Mouse (Mus musculus) hindbrain, embryonic 11.5 days (tissue): ENCODE measurements around the gene Dclk1. TPM values are rescaled to one million over a fixed set of nuclear protein-coding genes. Genes with fewer than 3 reads are reported as not detected.

ENCODE experiments used
- ATAC-seq: fragments of 200-750 bp; cut with Nextera tagmentation; 2 replicates; pipeline ENCODE4 v1.8.0; 2017; ENCODE audit warnings: mild to moderate bottlenecking, moderate TSS enrichment, moderate library complexity; ENCODE audit not compliant: low FRiP score
- DNase-seq: peaks from one replicate; pipeline ENCODE4 v3.0.0-alpha.2; 2015; ENCODE audit warnings: low spot score
- H3K27ac ChIP-seq: fragments of 300-500 bp; sonication (generic); 2 replicates; pipeline ENCODE4 v1.5.1; 2014; ENCODE audit warnings: mild to moderate bottlenecking, low read depth, low read length
- H3K27me3 ChIP-seq: fragments of 300-500 bp; sonication (generic); 2 replicates; pipeline ENCODE4 v1.6.1; 2014; ENCODE audit warnings: mild to moderate bottlenecking, low read length, moderate library complexity, mixed read lengths; ENCODE audit not compliant: control insufficient read depth, insufficient read depth
- H3K36me3 ChIP-seq: fragments of 300-500 bp; sonication (generic); 2 replicates; pipeline ENCODE4 v1.6.1; 2014; ENCODE audit warnings: mild to moderate bottlenecking, low read length, moderate library complexity, mixed read lengths; ENCODE audit not compliant: control insufficient read depth, insufficient read depth
- H3K4me1 ChIP-seq: fragments of 300-500 bp; sonication (generic); replicated peaks from 2 replicates; pipeline ENCODE4 v1.6.1; 2014; ENCODE audit warnings: low read length, mixed read lengths; ENCODE audit not compliant: control insufficient read depth, insufficient read depth
- H3K4me2 ChIP-seq: fragments of 300-500 bp; sonication (generic); replicated peaks from 2 replicates; pipeline ENCODE4 v1.6.1; 2014; ENCODE audit warnings: mild to moderate bottlenecking, low read depth, low read length
- H3K4me3 ChIP-seq: fragments of 300-500 bp; sonication (generic); 2 replicates; pipeline ENCODE4 v1.5.1; 2014; ENCODE audit warnings: low read depth, low read length
- H3K9ac ChIP-seq: fragments of 300-500 bp; sonication (generic); 2 replicates; pipeline ENCODE4 v1.6.1; 2014; ENCODE audit warnings: low read depth, low read length
- H3K9me3 ChIP-seq: fragments of 300-500 bp; sonication (generic); 2 replicates; pipeline ENCODE4 v1.6.1; 2016; ENCODE audit warnings: low read length; ENCODE audit not compliant: control insufficient read depth
- WGBS: fragments of 180-500 bp; shearing (Covaris S2); extraction: QIAGEN DNeasy Blood & Tissue Kit; methylation state at CpG from one replicate; pipeline ENCODE4 v1.1.7; 2014; 5-methylcytosine and 5-hydroxymethylcytosine counted together
- polyA plus RNA-seq: library from polyadenylated mRNA; unstranded; fragments of >200 nt; fragmentation: Nextera tagmentation; extraction: Ambion mirVana; gene quantifications from 2 replicates; pipeline ENCODE4 v1.2.1, GENCODE M21; 2014

The Dclk1 gene
- polyA plus RNA-seq, 1 experiment from 2014 or later = 94.8 TPM

DNA sequence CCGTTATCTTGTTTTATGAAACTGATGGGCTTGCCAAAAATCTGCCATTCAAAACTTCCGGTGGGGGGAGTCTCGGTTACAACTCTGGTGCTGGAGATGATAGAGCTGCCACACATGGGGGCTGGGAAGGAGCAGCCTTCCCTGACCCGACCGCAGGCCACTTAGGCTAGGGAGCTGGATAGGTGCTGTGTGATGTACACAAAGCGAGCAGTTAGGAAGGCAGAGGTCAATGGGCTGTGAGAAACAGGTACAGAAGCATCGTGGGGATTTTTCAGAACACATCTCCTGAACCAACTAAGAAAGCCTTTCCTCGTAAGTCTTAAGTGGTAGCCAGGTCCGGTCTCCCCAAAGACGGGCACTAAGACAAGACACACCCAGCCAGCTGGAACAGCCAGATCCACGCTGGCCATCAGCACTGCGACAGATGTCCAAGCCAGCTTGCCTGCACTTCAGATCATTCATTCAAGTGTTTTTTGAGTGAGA lies 297.7 kb downstream of the Dclk1 start:
- H3K9me3 ChIP-seq = no peaks in the 10 kb centered on the region
- ATAC-seq = no peak
- no peak overlapping the region for H3K4me3 ChIP-seq
- no peak for DNase-seq
- no peak overlapping the region for H3K9ac ChIP-seq
- H3K36me3 ChIP-seq = no peaks in the 10 kb centered on the region
- 0 out of 2 replicates have a peak, but pooled peaks cover 2% of the 10 kb centered on the region for H3K4me1 ChIP-seq
- no peaks in the 10 kb centered on the region for H3K27me3 ChIP-seq
- H3K4me2 ChIP-seq = no peak overlapping the region
- no peak overlapping the region for H3K27ac ChIP-seq
- WGBS = 83% methylated on average over 12 of the region's 12 CpGs

DNA sequence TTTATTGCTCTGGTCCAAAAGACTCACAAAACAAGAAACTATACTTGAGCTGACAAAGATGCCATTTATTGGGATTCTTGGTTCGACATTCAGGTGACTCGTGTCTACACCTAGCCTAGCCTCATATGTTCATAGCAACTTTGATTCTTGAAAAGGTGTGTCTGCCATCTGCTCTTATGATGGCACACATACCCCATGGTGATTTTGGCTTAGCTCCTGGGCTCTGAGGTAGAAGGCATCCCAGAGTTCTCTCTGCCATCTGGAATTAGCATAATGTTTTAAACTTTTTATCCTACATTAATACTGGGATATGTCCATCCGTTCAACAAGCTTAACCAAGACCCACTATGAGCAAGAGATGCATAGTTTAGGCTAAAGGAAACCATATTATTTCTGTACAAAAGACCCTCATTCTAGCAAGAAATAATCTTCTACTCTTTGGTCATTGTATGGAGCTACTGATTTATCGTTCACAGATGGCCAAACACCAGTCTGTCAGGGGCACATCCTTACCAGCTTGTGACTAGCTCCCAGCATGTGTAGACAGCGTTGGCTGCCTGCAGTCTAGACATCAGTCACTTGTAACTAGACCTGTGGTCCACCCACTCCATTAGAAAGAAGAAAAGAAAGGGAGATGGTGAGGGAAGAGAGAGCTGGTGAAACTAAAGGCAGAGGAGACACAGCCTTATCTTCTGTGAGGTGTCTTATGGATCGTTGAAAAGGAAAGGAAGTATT lies 298.4 kb downstream of the Dclk1 start:
- no peaks in the 10 kb centered on the region for H3K9me3 ChIP-seq
- no peak overlapping the region for H3K27ac ChIP-seq
- no peak for ATAC-seq
- no peak overlapping the region for H3K4me3 ChIP-seq
- H3K36me3 ChIP-seq = no peaks in the 10 kb centered on the region
- H3K4me1 ChIP-seq = 0 out of 2 replicates have a peak, but pooled peaks cover 2% of the 10 kb centered on the region
- 96% methylated on average over 6 of the region's 6 CpGs for WGBS
- DNase-seq = no peak
- no peak overlapping the region for H3K4me2 ChIP-seq
- no peak overlapping the region for H3K9ac ChIP-seq
- no peaks in the 10 kb centered on the region for H3K27me3 ChIP-seq

- DNase-seq = no peak
- 0 out of 2 replicates have a peak, but pooled peaks cover 2% of the 10 kb centered on the region for H3K4me1 ChIP-seq
- H3K4me2 ChIP-seq = no peak overlapping the region
- WGBS = 94% methylated on average over 1 of the region's 1 CpGs
- H3K27me3 ChIP-seq = no peaks in the 10 kb centered on the region
- H3K9me3 ChIP-seq = no peaks in the 10 kb centered on the region
- ATAC-seq = no peak
- peak overlapping the region; percentile 42; the same call in 1 of the 2 replicates for H3K27ac ChIP-seq
- no peak overlapping the region for H3K9ac ChIP-seq
- H3K4me3 ChIP-seq = no peak overlapping the region
- H3K36me3 ChIP-seq = no peaks in the 10 kb centered on the region
Observed at GRCm38 (mm10) chr3:55541799-55542198, 299.6 kb downstream of the Dclk1 start.

GRCm38 (mm10) chr3:55542310-55542709 lies 300.1 kb downstream of the Dclk1 start:
- WGBS = 9% methylated on average over 8 of the region's 8 CpGs
- peak overlapping the region; percentile 40; the same call in 1 of the 2 replicates for H3K9ac ChIP-seq
- DNase-seq (peak; percentile 63), ATAC-seq (0 out of 2 replicates have a peak, but pooled peaks have one; percentile 47)
- H3K4me3 ChIP-seq = no peak overlapping the region
- peak overlapping the region; percentile 19; the same call in 1 of the 2 replicates for H3K4me2 ChIP-seq
- no peaks in the 10 kb centered on the region for H3K36me3 ChIP-seq
- H3K27ac ChIP-seq = peak overlapping the region; percentile 42; the same call in 1 of the 2 replicates
- no peaks in the 10 kb centered on the region for H3K9me3 ChIP-seq
- H3K4me1 ChIP-seq = 0 out of 2 replicates have a peak, but pooled peaks cover 2% of the 10 kb centered on the region
- no peaks in the 10 kb centered on the region for H3K27me3 ChIP-seq

DNA sequence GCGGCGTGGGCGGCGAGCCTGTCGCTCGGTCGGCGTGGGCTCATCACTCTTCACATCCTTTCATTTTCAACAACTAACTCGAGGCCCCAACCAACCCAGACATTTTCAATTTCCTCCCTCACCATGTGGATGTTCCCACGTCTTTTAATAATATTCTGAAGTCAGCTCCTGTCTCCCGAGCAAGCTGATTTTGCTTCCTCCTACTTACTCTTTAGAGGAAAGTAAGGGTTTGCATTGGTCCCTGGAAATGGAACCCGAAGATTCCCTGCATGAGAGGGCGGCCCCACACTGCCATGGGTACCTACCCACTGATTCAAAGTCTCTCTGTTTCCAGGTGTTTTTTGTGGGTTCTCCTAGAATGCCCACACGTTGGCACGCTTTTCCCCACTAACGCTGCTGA lies 300.8 kb downstream of the Dclk1 start:
- Histone ChIP-seq H3K9ac (no peak overlapping the region; the same call in 1 of the 2 replicates), H3K36me3 (no peaks in the 10 kb centered on the region), H3K4me3 (no peak overlapping the region), H3K27me3 (no peaks in the 10 kb centered on the region), H3K4me2 (no peak overlapping the region), H3K9me3 (no peaks in the 10 kb centered on the region), H3K27ac (no peak overlapping the region), H3K4me1 (0 out of 2 replicates have a peak, but pooled peaks cover 2% of the 10 kb centered on the region)
- WGBS = 72% methylated on average over 16 of the region's 16 CpGs
- ATAC-seq (no peak), DNase-seq (no peak)

DNA sequence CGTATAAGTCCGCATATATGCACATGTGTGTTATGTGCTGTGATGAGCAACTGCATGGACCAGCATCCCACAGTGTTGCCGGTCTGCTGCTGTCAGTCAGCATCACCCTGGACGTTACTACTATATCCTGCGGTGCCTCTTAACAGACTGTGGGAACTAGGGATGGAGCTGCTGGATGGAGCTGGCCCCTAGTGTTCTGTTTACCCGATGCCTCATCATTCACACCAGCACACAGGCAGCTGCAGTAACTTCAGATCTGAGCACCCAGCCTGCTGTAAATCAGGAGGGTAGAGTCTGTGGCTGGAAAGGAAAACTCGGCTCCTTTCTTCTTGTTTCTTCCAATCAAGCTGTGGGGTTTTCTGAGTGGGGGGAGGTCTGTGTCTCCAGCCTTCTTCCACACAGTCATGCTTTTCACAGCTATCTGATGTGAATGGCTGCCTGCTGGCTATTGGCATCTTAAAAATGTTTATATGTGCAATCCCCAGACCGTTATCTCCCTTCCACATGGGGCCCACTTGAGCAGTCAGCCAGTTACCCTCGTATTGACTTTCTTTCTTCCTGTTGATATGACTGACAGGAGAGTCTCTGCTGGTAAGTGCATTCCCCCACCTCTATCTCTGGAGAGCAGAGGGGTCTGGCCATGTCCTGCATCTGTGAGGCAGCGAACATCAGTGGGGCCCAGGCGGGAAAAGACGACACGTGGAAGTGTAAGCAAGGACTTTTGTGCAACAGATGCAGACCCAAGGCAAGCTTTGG lies 301.9 kb downstream of the Dclk1 start:
- 0 out of 2 replicates have a peak, but pooled peaks cover 2% of the 10 kb centered on the region for H3K4me1 ChIP-seq
- 0 out of 2 replicates have a peak overlapping the region, but pooled peaks have one; percentile 2 for H3K27ac ChIP-seq
- DNase-seq = no peak
- H3K9me3 ChIP-seq = no peaks in the 10 kb centered on the region
- ATAC-seq = peak; percentile 23; the same call in 1 of the 2 replicates
- H3K36me3 ChIP-seq = no peaks in the 10 kb centered on the region
- H3K4me3 ChIP-seq = no peak overlapping the region
- H3K4me2 ChIP-seq = no peak overlapping the region
- WGBS = 63% methylated on average over 13 of the region's 13 CpGs
- H3K9ac ChIP-seq = no peak overlapping the region
- no peaks in the 10 kb centered on the region for H3K27me3 ChIP-seq

- no peaks in the 10 kb centered on the region for H3K27me3 ChIP-seq
- 0 out of 2 replicates have a peak, but pooled peaks cover 2% of the 10 kb centered on the region for H3K4me1 ChIP-seq
- no peak for ATAC-seq
- H3K4me2 ChIP-seq = no peak overlapping the region
- no peak for DNase-seq
- H3K4me3 ChIP-seq = no peak overlapping the region
- H3K9me3 ChIP-seq = no peaks in the 10 kb centered on the region
- H3K9ac ChIP-seq = no peak overlapping the region
- H3K36me3 ChIP-seq = no peaks in the 10 kb centered on the region
- H3K27ac ChIP-seq = no peak overlapping the region
- WGBS = 72% methylated on average over 3 of the region's 3 CpGs
Observed at GRCm38 (mm10) chr3:55545296-55545695, 303.1 kb downstream of the Dclk1 start.

GRCm38 (mm10) chr3:55545916-55546315 lies 303.8 kb downstream of the Dclk1 start:
- no peak overlapping the region for H3K4me2 ChIP-seq
- no peak for ATAC-seq
- no peaks in the 10 kb centered on the region for H3K36me3 ChIP-seq
- no peaks in the 10 kb centered on the region for H3K9me3 ChIP-seq
- 0 out of 2 replicates have a peak, but pooled peaks cover 2% of the 10 kb centered on the region for H3K4me1 ChIP-seq
- no peak overlapping the region for H3K27ac ChIP-seq
- H3K9ac ChIP-seq = no peak overlapping the region
- H3K27me3 ChIP-seq = no peaks in the 10 kb centered on the region
- 93% methylated on average over 9 of the region's 9 CpGs for WGBS
- DNase-seq = no peak
- no peak overlapping the region for H3K4me3 ChIP-seq
